Mouse (Mus musculus) thymus, adult 2 months (tissue): ENCODE measurements around the gene Myrip.

ENCODE experiments used
- CTCF ChIP-seq: fragments of 200-500 bp; IDR thresholded peaks from 2 replicates; pipeline ENCODE4 v1.5.1; 2012; ENCODE audit warnings: mild to moderate bottlenecking, control low read depth, low read length, moderate library complexity, borderline replicate concordance; ENCODE audit not compliant: control insufficient read depth, poor library complexity, insufficient read depth; ENCODE audit errors: extremely low read depth
- POLR2A ChIP-seq: fragments of 200-500 bp; IDR thresholded peaks from 2 replicates; pipeline ENCODE4 v1.6.1; 2012; ENCODE audit warnings: mild to moderate bottlenecking, low read length, control low read depth, moderate library complexity; ENCODE audit not compliant: control insufficient read depth, poor library complexity, insufficient read depth; ENCODE audit errors: extremely low read depth

- no peak for TF ChIP-seq POLR2A
- no peak for TF ChIP-seq CTCF
Observed at GRCm38 (mm10) chr9:120418582-120418981, 117.3 kb downstream of the Myrip start.
